Mouse (Mus musculus): ENCODE measurements at regions not wholly inside any gene's neighbourhood (a gene's known extent, or its start where the extent isn't known, plus 50 kb on each side); places are given as distances from the start of the nearest gene placed in this dataset.

DNA sequence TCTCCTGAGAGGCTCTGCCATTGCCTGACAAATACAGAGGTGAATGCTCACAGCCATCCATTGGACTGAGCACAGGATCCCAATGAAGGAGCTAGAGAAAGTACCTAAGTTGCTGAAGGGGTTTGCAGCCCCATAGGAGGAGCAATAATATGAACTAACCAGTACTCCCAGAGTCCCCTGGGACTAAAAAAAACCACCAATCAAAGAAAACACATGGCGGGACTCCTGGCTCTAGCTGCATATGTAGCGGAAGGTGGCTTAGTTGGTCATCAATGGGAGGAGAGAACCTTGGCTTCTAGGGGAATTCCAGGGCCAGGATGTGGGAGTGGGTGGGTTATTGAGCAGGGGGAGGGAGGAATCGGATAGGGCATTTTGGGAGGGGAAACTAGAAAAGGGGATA lies 207.8 kb downstream of the Otol1 start:
- DNase-seq (ENCODE audit: low spot score), result no peak

DNA sequence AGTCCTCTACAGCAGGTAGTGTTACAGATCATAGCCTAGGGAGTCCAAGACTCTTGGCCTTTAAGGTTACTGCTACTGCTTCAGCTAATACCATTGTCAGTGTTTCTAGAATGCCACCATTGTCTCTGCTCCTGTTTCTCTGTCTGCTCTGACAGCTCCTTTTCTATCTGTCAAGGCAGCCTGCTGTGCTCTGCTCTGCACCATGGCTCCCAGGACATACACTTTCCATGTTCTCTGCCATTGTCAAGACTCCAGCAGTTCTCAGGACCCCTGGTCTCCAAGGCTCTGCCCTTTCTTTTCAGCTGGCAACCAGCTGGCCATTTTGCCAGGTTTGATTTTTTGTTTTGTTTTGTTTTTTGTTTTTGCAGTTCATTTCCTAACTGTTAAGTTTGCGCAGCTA lies 208.7 kb downstream of the Otol1 start:
- no peak for DNase-seq (ENCODE audit: low spot score)

DNA sequence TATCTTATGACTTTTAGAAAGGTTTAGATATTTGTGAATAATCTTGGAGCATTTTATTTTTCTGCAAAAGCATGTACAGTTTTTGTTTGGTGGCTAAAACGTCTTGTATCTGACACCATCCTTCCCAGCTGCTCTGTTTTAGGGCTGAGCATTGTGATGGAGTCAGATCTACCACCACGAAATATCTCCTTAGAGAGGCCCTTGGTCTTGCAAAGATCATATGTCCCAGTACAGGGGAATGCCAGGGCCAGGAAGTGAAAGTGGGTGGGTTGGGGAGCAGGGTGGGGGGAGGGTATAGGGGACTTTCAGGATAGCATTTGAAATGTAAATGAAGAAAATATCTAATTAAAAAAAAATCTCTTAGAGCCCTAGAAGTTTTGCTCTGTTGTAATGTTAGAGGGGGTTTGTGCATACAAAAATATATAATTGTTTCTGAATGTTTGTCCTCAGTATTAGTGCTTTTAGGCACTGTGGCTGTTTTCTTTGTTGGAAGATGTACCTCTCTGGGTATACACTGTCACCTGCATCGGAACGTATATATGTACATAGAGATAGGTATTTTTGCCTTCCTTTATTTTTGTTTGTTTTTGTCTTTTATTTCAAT lies 211.4 kb downstream of the Otol1 start:
- DNase-seq (ENCODE audit: low spot score), result no peak

DNA sequence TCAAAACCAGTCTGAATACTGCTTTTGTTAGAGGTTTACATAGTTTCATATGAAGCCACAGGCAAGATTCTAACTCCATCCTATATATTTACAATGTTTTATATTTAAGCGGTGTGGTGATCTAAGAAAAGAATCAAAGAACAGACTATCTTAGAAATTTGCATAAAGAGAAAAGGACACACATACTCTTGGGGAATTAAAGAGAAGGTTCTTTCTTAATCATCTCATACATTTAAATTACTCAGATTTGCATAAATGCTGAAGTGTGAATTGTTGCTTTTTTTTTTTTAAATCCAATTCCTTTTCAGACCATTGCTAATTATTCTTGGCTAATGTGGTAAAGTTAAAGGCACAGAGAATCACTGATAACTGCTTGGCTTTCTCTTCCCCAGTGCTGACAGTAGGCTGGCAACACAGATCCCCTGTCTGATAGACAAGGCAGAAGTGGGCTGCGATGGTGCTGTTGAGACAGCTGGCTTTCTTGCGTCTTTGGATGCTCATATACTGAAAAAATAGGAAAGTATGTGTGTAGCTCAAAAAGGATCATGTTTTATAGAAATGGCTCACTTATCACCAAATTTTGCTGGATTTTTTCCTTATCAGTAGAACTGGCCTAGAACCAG lies 216.1 kb downstream of the Otol1 start:
- no peak for DNase-seq (ENCODE audit: low spot score)

DNA sequence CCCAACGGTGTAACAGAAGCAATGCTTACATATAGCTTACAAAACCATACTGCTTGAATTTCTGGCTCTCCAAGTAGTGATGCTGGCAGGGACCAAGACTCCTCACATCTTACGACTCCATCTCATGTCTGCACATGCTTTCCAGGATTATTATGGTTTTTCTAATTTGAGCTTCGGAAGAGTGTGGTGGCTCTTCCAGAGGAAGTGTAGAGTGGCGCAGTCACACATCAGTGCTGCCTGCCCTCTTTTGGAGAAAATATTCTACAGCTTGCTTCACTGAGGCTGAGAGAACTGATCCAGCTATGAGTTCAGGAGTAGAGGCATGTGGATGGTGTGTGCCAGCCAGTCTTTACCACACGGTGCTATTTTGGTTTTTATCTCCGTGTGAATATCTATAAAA lies 217.4 kb downstream of the Otol1 start:
- no peak for DNase-seq (ENCODE audit: low spot score)

DNA sequence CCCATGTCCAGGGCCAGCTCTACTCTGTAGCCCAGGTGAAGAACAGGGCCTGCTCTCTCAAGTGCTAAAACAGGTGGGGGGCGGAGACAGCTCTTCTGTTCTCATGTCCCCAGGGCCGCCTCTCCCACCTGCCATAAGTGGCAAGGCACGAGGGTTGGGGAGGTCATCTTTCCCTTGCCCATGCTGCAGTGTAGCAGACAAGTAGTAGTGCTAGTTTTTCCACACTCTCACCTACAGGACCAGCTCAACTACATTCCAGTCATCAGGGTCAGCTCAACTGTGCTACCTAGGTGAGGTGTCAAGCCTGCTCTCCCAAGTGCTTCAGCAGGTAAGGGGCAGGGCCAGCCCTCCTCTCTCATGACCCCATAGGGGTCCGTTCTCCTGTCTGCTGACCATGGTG lies 219.8 kb downstream of the Otol1 start:
- DNase-seq (ENCODE audit: low spot score), result no peak

DNA sequence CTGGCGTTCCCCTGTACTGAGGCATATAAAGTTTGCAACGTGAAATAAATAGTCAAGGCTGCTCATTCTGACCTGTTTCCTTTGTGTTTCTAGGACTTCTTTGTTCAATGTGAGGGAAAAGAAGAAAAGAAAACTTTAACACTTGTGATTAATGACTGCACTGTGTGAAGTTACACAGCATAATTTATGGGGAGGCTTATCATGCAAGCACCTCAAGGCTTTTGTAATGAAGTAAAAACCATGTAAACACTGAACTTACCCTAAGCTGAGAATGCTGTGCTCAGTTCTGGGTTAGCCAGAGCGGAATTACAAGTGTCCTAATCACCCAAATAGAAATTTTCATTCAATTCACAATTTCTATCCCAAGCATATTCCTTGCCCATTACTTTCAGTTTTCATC lies 241.2 kb downstream of the Otol1 start:
- no peak for DNase-seq (ENCODE audit: low spot score)

DNA sequence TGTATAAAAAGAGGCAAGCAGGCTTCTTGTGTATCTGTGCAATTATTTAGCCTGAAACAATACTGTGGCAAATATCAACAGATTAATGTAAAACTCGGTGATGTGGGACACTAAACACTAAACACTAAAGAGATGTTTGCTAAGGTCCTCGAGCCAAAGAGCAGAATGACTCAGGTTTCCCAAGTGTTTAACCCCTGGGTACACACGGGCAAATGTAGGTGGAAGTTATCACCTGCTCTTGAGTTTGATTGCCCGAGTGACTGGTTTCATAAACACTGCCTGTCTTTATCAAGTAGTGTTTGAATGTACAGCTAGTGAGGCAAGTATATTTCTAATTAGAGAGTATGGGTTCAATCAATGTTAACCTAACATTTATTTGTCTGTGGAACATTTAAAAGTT lies 242.5 kb downstream of the Otol1 start:
- DNase-seq (ENCODE audit: low spot score), result no peak

DNA sequence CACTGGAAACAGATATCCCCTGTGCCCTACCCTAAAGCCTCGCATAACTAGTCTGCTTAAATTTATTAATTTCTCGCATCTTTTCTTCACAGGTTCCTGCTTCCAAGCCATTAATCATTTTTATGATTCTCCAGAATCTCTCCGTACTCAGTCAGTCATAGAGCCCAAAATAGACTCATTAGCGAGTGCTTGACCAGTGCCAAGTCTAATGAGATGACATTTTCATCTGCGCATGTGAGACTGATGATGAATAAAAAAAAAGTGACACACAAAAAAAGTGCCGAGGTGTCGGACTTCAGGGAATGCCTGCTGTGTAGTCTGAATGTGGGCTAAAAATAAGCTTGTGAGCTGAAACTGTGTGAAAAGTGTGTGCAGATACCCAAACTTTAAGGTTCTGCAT lies 243.3 kb downstream of the Otol1 start:
- no peak for DNase-seq (ENCODE audit: low spot score)

DNA sequence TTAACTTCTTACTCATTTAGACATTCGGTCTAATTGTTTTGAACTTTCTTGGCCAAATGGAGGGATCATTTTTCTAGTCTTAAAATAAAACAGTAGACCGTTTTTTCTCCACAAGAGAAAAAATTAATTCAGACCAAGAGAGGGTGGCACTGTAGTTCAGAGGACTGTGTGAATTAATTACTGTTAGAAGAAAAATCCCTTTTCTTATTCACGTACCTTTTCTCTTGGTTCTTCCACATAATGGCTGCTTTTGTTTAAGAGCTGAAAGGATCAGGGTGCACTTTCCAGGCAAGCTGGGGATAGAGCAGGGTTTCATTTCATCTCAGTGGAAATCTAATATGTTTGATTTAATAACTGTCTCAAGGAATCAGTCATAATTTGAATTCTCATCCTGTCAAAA lies 255.9 kb downstream of the Otol1 start:
- no peak for DNase-seq (ENCODE audit: low spot score)

DNA sequence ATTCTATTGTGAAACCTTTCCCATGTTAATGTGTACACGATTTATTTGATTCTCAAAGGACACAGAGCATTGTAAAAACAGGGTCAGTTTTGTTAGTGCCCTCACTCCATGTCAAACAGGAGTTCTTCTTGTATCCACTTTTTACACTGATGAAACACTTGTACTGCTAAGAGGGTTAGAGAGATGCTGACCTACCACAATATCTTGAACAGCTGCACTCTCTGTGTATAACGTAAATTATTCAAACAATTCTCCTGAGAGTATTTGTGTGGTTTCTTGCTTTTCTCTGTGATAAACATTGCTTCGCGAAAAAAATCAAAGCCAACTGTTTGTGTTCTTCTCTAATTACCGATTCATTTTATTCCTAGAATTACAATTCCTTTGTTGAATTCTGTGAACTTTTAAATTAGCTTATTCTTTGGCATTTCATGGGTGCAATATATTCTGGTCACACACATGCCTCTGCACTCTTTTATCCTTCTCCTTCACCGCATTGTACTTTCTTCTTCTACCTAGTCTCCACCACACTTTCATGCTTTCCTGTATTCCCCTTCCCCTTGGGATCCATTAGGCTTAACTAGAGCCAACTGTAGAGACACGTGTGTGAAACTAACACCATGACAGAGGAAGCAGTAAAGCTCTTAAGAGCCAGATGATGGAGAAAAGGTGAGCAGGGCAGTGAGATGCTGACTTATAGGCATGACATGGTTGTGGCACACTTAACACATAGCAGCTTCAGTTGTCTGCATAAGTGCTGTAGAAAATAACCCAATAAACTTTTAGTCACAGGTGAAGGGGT lies 281.4 kb downstream of the Otol1 start:
- no peak for DNase-seq (ENCODE audit: low spot score)

DNA sequence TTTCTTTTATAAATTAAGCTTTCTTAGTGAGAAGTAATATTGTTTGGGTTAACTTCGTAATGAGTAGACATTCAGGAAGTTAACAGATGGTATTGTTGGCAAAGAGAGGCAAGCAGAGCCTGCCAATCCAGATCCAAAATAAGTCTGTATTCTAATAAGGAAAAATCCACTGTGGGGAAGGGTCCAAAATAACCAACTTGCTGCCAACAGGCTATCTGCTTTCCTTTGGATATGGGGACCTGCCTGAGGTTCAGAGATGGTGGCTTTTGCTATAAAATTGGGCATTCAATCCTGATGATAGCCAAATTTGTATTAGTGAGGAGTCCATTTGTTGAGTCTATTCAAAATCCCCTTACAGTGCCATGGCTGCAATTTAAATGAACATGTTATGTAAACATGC lies 300.1 kb downstream of the Otol1 start:
- DNase-seq (ENCODE audit: low spot score), result no peak

DNA sequence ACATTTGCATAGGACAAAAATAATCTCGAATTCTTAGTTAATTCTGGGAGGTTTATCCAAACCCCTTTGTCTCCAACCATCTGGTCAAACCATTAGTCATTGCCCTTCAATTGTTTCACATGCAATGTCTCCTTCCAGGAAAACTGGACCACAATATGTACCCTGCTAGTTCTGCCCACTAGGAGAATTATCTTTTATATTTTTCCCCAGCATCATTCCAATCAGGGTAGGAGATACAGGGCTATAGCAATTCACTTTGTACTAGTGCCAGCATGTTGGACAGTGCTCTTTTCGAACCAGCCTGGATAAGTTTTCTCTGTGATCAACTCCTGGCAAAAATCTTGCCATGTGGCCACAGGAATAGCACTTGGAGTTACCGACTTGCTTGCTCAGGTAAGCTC lies 300.6 kb downstream of the Otol1 start:
- no peak for DNase-seq (ENCODE audit: low spot score)

DNA sequence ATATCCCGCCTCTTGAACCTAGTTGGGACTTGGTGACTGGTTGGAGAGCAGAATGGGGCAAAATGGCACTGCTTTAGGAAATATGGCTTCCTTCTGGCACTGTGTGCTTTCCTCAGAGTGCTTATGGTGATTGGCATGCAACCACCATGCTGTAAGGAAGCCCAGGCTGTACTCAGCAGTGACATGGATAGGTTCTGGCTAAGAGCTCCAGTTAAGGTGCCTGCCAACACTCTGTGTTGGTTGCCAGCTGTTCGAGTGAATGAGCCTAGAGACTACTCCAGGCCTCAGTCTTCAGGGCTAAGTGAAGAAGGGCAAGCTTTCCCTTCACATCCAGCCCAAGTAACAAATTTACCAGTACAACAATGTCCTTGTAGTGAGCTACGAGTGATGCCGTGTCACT lies 301.9 kb downstream of the Otol1 start:
- no peak for DNase-seq (ENCODE audit: low spot score)

DNA sequence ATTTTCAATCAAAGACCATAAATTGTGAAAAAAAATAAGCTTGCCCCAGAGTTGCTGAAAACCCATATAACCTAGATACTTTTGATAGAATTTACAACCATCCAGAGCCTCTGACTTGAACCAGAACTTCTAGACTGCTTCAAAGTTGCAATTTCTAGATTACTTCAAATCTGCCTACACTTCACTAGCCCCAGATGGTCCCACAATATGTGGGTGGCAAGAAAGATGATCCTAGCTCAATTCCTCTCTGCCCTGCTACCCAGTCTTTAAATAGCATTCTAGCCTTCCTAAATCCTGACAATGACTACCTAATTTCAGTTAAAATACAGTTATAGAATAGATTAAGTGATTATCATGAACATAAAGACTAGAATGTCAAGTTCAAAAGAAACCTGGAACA lies 303.6 kb downstream of the Otol1 start:
- no peak for DNase-seq (ENCODE audit: low spot score)

DNA sequence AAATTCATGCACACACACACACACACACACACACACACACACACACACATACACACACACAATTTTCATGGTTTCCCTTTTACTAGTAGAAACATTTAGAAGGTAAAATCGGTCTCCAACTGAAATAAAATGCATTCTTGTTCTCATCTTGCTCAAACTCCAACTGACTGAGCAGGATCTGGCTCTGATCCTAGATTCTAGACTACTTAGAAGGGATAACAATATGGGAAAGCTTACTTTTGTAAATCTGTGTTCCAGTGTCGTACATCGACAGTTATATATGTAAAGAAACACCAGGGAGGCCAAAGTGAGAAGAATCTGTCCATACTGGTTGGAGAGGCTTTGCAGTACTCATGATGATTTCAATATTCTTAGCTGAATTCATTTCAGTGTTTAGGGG lies 304.6 kb downstream of the Otol1 start:
- DNase-seq (ENCODE audit: low spot score), result no peak

DNA sequence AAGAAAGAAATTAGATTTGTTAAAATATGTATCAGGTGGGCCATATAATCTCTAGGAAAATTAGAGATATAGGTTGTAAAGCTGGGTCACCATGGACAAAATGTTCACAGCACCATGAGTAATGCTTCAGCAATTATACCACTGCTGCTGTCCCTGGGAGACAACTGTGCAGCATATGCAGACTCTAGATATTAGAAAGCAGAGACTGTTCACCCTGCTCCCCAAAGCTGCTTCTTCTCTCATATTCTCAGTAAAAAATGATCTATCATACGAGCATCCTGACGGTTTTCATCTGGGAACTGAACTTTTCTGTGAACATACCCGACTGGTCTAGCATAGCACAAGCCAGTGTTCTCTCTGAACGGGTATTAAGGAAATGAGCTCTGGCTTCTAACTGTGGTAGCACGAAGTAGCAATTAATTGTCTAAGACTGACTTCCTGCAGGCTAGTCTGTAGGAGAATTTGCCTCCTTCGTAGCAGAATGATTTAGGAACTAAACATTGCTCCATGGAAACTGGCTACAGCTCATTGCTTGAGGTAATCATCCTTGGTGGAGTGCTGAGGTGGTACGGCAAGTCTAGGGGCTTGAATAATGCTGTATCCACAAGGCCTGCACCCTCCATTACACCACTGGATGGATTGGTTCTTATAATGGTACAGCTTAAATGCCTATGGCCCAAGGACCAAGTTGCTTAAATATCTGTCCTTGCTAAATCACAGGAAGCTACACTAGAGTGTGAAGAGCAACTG lies 305.9 kb downstream of the Otol1 start:
- no peak for DNase-seq (ENCODE audit: low spot score)

DNA sequence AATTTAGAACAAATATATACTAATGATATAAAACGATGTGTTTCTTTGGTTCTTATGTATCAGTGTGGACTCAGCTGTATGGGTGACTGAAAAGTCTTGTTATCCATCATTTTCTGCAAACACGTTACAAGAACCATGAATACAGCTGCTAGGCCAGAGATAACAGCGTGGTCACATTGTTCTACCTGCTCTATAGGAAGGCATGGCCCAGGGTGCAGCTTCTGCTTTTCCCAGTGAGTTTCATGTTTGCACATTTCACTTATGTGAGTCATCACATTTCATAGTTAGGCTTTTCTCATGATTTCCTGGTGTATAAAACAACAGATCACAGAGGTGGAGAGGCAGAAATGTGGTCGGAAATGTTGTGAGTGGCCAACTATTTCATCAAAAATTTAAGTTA lies 306.8 kb downstream of the Otol1 start:
- DNase-seq (ENCODE audit: low spot score), result no peak

DNA sequence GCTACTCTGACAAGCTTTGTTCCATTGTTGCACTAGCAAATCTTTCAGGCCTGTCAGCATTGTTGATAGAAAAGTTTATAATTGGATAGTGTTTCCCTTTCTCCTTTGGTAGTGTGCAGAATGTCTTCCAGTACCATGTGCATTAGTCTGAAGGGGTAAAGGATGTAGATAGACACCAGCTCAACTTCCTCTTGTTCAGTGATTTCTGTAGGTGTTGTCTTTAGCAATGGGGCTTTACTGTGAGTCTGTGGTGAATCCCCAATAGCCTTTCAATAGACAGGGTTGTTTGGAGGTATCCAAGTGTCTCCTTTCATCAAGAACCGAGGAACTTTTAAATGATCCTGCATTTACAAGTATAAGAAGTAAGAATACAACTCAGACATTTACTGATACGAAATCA lies 311.0 kb downstream of the Otol1 start:
- no peak for DNase-seq (ENCODE audit: low spot score)

DNA sequence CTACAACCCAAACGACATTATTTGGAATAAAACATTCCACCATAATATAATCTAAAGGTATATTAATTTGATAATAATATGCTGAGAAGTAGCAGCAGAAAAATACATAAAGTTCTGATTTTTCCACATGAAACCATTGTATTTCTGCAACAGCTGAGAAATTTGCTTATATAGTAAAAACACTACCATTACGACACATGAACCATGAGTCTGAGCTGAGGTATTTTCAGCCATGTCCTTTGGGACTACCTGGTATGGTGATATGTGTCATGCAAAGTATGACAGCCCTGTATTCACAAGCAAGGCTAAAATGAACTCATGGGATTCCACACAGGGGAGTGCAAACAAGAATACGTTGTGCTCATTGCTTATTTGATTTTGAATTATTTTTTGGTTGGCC lies 311.7 kb downstream of the Otol1 start:
- DNase-seq (ENCODE audit: low spot score), result no peak

DNA sequence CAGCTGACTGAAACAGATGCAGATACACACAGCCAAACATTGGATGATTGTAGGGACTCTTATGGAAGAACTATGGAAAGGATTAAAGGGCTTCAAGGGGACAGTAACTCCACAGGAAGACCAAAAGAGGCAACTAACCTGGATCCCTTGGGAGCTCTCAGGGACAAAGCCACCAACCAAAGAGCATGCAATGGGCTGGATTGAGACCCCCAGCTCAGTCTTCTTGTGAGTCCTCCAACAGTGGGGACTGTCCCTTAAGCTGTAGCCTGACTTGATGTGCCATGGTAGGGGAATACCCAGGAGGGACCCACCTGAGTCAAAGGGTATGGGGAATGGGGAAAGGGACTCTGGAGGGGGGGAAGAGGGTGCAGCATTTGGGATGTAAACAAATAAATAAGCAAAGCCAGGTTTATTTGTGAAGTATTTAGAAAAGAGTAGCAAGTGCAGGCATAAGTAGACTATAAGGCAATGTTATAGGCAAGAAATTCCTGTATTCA lies 313.8 kb downstream of the Otol1 start:
- DNase-seq (ENCODE audit: low spot score), result no peak

DNA sequence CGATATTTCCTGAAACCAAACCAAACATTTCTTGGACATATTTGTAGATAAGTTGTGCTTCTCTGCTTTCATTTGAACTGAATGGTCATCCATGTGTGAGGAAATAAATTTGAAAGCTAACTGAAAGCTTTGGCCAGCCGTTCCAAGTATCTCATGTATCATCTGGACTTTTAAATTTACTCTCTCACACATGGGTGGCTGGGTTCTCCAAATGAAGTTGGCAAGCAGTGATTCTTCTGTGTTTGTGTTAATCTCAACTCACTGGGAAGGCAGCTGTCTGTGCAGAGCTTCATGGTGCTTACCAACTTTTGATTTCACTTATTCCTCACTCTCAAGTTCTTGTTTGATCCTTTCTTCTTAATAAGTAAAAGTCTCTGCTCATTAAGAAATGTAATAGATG lies 317.3 kb downstream of the Otol1 start:
- no peak for DNase-seq (ENCODE audit: low spot score)
